Mouse (Mus musculus) G1E (cell line): ENCODE measurements at regions not wholly inside any gene's neighbourhood (a gene's known extent, or its start where the extent isn't known, plus 50 kb on each side); places are given as distances from the start of the nearest gene placed in this dataset.

Experiments used
- CTCF ChIP-seq: IDR thresholded peaks from 2 replicates; pipeline ENCODE4 v1.5.1; 2012; ENCODE audit warnings: low read depth, low read length, inconsistent platforms, mixed read lengths
- GATA1 ChIP-seq: IDR thresholded peaks from 2 replicates; pipeline ENCODE4 v1.6.1; 2012; ENCODE audit warnings: borderline replicate concordance, low read length, inconsistent platforms, mixed read lengths
- POLR2AphosphoS5 ChIP-seq: IDR thresholded peaks from 2 replicates; pipeline ENCODE4 v1.6.1; 2012; ENCODE audit warnings: low read depth, low read length, inconsistent platforms; ENCODE audit not compliant: insufficient replicate concordance
- TAL1 ChIP-seq: conservative IDR thresholded peaks from 2 replicates; pipeline ENCODE4 v1.6.1; 2012; ENCODE audit warnings: low read depth, low read length, inconsistent platforms, mixed read lengths

DNA sequence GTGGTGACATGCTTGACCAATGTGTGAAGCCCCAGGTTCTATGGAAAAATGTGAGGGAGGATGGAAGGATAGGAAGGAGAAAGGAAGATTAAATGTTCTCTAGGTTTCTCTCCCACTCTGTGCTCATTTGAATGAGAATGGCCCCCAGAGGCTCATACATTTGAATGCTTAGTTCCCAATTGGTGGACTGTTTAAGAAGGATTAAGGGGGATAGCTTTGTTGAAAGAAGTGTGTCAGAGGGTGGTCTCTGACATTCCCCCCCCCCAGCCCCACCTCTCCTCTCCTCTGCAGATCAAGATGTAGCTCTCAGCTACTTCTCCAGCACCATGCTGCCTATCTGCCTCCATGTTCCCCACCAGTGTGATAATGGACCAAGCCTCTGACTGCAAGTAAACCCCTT lies 467.7 kb upstream of the Castor2 start:
- no peak for TF ChIP-seq CTCF
- no peak for TF ChIP-seq GATA1
- TF ChIP-seq POLR2AphosphoS5: no peak
- no peak for TF ChIP-seq TAL1
